Comparison of ENCODE assay signal across 9 mouse cellular contexts in genomic region chr1:194588711-194589451, GRCm38 (mm10). TPM values are rescaled to one million over a fixed set of nuclear protein-coding genes. Genes with fewer than 3 reads are reported as not detected.
DNase-seq lines count a peak whose midpoint lies in the region; ATAC-seq lines count a peak whose summit lies in the region.
"Had no signal": no experiment of that assay in that cellular context is flagged by ENCODE, and none has a peak within 500 bp of the region (broad histone marks: within the 10 kb centered on the region; RNA-seq: fewer than 3 reads in every experiment).

No protein-coding gene starts in this region.

- no peak for DNase-seq in embryonic facial prominence, embryonic 11.5 days (ENCODE audit: low spot score)
- DNase-seq in embryonic facial prominence, embryonic 10.5 days (ENCODE audit: low spot score): no peak
- peak; percentile 17 for DNase-seq in yolk sac, embryonic 10.5 days (ENCODE audit: low spot score)
- no peak for DNase-seq in left cerebral cortex, postnatal 25 days (ENCODE audit: low spot score in 2 of 2)
- DNase-seq: liver, embryonic 13.5 days had no signal

- no peak overlapping the region for H3K4me2 ChIP-seq in embryonic facial prominence, embryonic 11.5 days (ENCODE audit: low read depth, low read length)
- no peak overlapping the region for H3K4me2 ChIP-seq in midbrain, embryonic 13.5 days (replicated peaks)
- H3K4me2 ChIP-seq in midbrain, embryonic 15.5 days: no peak overlapping the region
- no peak overlapping the region for H3K4me2 ChIP-seq in embryonic facial prominence, embryonic 12.5 days (replicated peaks)
- H3K4me2 ChIP-seq in kidney, embryonic 16.5 days (replicated peaks; ENCODE audit: low read depth, low read length): no peak overlapping the region
- H3K4me2 ChIP-seq: liver, embryonic 13.5 days had no signal

- H3K4me3 ChIP-seq in embryonic facial prominence, embryonic 11.5 days (ENCODE audit: low read depth, low read length): no peak overlapping the region
- no peak overlapping the region for H3K4me3 ChIP-seq in embryonic facial prominence, embryonic 10.5 days
- no peak overlapping the region for H3K4me3 ChIP-seq in midbrain, embryonic 13.5 days (replicated peaks)
- no peak overlapping the region for H3K4me3 ChIP-seq in midbrain, embryonic 15.5 days
- H3K4me3 ChIP-seq in embryonic facial prominence, embryonic 12.5 days: no peak overlapping the region
- H3K4me3 ChIP-seq in kidney, embryonic 16.5 days (ENCODE audit: low read length): no peak overlapping the region
- H3K4me3 ChIP-seq: liver, embryonic 13.5 days had no signal

- H3K27ac ChIP-seq in embryonic facial prominence, embryonic 11.5 days (replicated peaks; ENCODE audit: low read depth, low read length): no peak overlapping the region
- no peak overlapping the region for H3K27ac ChIP-seq in embryonic facial prominence, embryonic 10.5 days (replicated peaks)
- H3K27ac ChIP-seq in midbrain, embryonic 13.5 days: no peak overlapping the region
- no peak overlapping the region for H3K27ac ChIP-seq in midbrain, embryonic 15.5 days
- peak overlapping the region; percentile 54; the same call in 1 of the 2 replicates for H3K27ac ChIP-seq in embryonic facial prominence, embryonic 12.5 days
- H3K27ac ChIP-seq in kidney, embryonic 16.5 days (ENCODE audit: low read length): no peak overlapping the region
- H3K27ac ChIP-seq: liver, embryonic 13.5 days had no signal

- H3K9ac ChIP-seq in embryonic facial prominence, embryonic 11.5 days (replicated peaks; ENCODE audit: low read length): no peak overlapping the region
- H3K9ac ChIP-seq in midbrain, embryonic 13.5 days (replicated peaks): no peak overlapping the region
- H3K9ac ChIP-seq in midbrain, embryonic 15.5 days: no peak overlapping the region
- H3K9ac ChIP-seq in embryonic facial prominence, embryonic 12.5 days: no peak overlapping the region
- no peak overlapping the region for H3K9ac ChIP-seq in kidney, embryonic 16.5 days (replicated peaks; ENCODE audit: low read length)
- H3K9ac ChIP-seq: liver, embryonic 13.5 days had no signal

- H3K9me3 ChIP-seq in embryonic facial prominence, embryonic 11.5 days (replicated peaks; ENCODE audit: control insufficient read depth, low read length): no peaks in the 10 kb centered on the region
- no peaks in the 10 kb centered on the region for H3K9me3 ChIP-seq in embryonic facial prominence, embryonic 10.5 days
- H3K9me3 ChIP-seq in midbrain, embryonic 13.5 days: no peaks in the 10 kb centered on the region
- H3K9me3 ChIP-seq in midbrain, embryonic 15.5 days: no peaks in the 10 kb centered on the region
- no peaks in the 10 kb centered on the region for H3K9me3 ChIP-seq in embryonic facial prominence, embryonic 12.5 days
- no peaks in the 10 kb centered on the region for H3K9me3 ChIP-seq in kidney, embryonic 16.5 days (ENCODE audit: low read length)
- H3K9me3 ChIP-seq: liver, embryonic 13.5 days had no signal

- intact Hi-C loops in left cerebral cortex, postnatal 25 days (cut with DNase I): no loop called here

- WGBS in embryonic facial prominence, embryonic 11.5 days: 63% methylated on average over 1 of the region's 1 CpGs
- 80% methylated on average over 1 of the region's 1 CpGs for WGBS in embryonic facial prominence, embryonic 10.5 days
- WGBS in midbrain, embryonic 13.5 days: 69% methylated on average over 1 of the region's 1 CpGs
- WGBS in midbrain, embryonic 15.5 days: 50% methylated on average over 1 of the region's 1 CpGs
- 47% methylated on average over 1 of the region's 1 CpGs for WGBS in embryonic facial prominence, embryonic 12.5 days
- 44% methylated on average over 1 of the region's 1 CpGs for WGBS in kidney, embryonic 16.5 days

- ATAC-seq in embryonic facial prominence, embryonic 11.5 days (replicated peaks; ENCODE audit: insufficient number of reproducible peaks, low FRiP score, low TSS enrichment, low read depth): peak; percentile 51; the same call in 1 of the 2 replicates
- 0 out of 2 replicates have a peak, but pooled peaks have one; percentile 27 for ATAC-seq in midbrain, embryonic 13.5 days
- ATAC-seq in midbrain, embryonic 15.5 days (replicated peaks): no peak
- ATAC-seq in embryonic facial prominence, embryonic 12.5 days (ENCODE audit: insufficient number of reproducible peaks, insufficient read depth, low FRiP score, low TSS enrichment): peak; percentile 79
- 0 out of 2 replicates have a peak, but pooled peaks have one; percentile 35 for ATAC-seq in kidney, embryonic 16.5 days (ENCODE audit: low FRiP score, low TSS enrichment)

- H3K4me1 ChIP-seq in embryonic facial prominence, embryonic 11.5 days (ENCODE audit: control insufficient read depth, insufficient read depth, low read length): no peaks in the 10 kb centered on the region
- H3K4me1 ChIP-seq in embryonic facial prominence, embryonic 10.5 days: peaks cover 15% of the 10 kb centered on the region
- peaks cover 15% of the 10 kb centered on the region for H3K4me1 ChIP-seq in midbrain, embryonic 13.5 days (replicated peaks)
- H3K4me1 ChIP-seq in midbrain, embryonic 15.5 days: 0 out of 2 replicates have a peak, but pooled peaks cover 3% of the 10 kb centered on the region
- H3K4me1 ChIP-seq in embryonic facial prominence, embryonic 12.5 days: peaks cover 28% of the 10 kb centered on the region
- H3K4me1 ChIP-seq in kidney, embryonic 16.5 days (ENCODE audit: insufficient read depth, low read length): peaks cover 3% of the 10 kb centered on the region; the same call in 1 of the 2 replicates
- H3K4me1 ChIP-seq: liver, embryonic 13.5 days had no signal

- no peaks in the 10 kb centered on the region for H3K27me3 ChIP-seq in embryonic facial prominence, embryonic 11.5 days (ENCODE audit: control insufficient read depth, insufficient read depth, low read length)
- H3K27me3 ChIP-seq in embryonic facial prominence, embryonic 10.5 days (replicated peaks; ENCODE audit: low read depth, poor library complexity, severe bottlenecking): no peaks in the 10 kb centered on the region
- H3K27me3 ChIP-seq in midbrain, embryonic 13.5 days: no peaks in the 10 kb centered on the region
- no peaks in the 10 kb centered on the region for H3K27me3 ChIP-seq in midbrain, embryonic 15.5 days (replicated peaks)
- H3K27me3 ChIP-seq in embryonic facial prominence, embryonic 12.5 days: no peaks in the 10 kb centered on the region; the same call in 1 of the 2 replicates
- H3K27me3 ChIP-seq in kidney, embryonic 16.5 days (ENCODE audit: insufficient read depth, low read length): no peaks in the 10 kb centered on the region
- H3K27me3 ChIP-seq: liver, embryonic 13.5 days had no signal

- H3K36me3 ChIP-seq in embryonic facial prominence, embryonic 11.5 days (replicated peaks; ENCODE audit: control insufficient read depth, insufficient read depth, low read depth, low read length): no peaks in the 10 kb centered on the region
- H3K36me3 ChIP-seq in embryonic facial prominence, embryonic 10.5 days (replicated peaks): no peaks in the 10 kb centered on the region
- H3K36me3 ChIP-seq in midbrain, embryonic 13.5 days: no peaks in the 10 kb centered on the region
- H3K36me3 ChIP-seq in midbrain, embryonic 15.5 days (replicated peaks): no peaks in the 10 kb centered on the region
- no peaks in the 10 kb centered on the region for H3K36me3 ChIP-seq in embryonic facial prominence, embryonic 12.5 days
- no peaks in the 10 kb centered on the region for H3K36me3 ChIP-seq in kidney, embryonic 16.5 days (ENCODE audit: insufficient read depth, low read length)
- H3K36me3 ChIP-seq: liver, embryonic 13.5 days had no signal

RNA-seq across cellular contexts. Expression of gene Plxna2, which starts 29.1 kb away (rescaled TPM):
- polyA plus RNA-seq in embryonic facial prominence, embryonic 11.5 days (2014; fragmentation: Nextera tagmentation; extraction: Ambion mirVana): 8.4 and 9.7 TPM in 2 replicates
- polyA plus RNA-seq in embryonic facial prominence, embryonic 10.5 days (2016; fragmentation: Nextera tagmentation; extraction: Ambion mirVana): 12.9 and 15.3 TPM in 2 replicates
- polyA plus RNA-seq in midbrain, embryonic 13.5 days (2015; fragmentation: Nextera tagmentation; extraction: Ambion mirVana): 20.4 and 23.3 TPM in 2 replicates
- 22.4 and 23.8 TPM in 2 replicates for polyA plus RNA-seq in midbrain, embryonic 15.5 days (2015; fragmentation: Nextera tagmentation; extraction: Ambion mirVana)
- 10.5 and 11.6 TPM in 2 replicates for polyA plus RNA-seq in embryonic facial prominence, embryonic 12.5 days (2016; fragmentation: Nextera tagmentation; extraction: Ambion mirVana)
- 6.0 and 6.7 TPM in 2 replicates for polyA plus RNA-seq in kidney, embryonic 16.5 days (2015; fragmentation: Nextera tagmentation; extraction: Ambion mirVana)
- total RNA-seq in left cerebral cortex, postnatal 25 days (2021): 100 to 1,000 TPM in 1 of 2 experiments, 10 to 100 TPM in 1; 88.4 to 102 TPM
